Mouse (Mus musculus): ENCODE data around the gene Gm5475.

The Gm5475 gene

GRCm38 (mm10) chr15:100388886-100389285 lies 33.1 kb upstream of the Gm5475 start:
- Histone ChIP-seq H3K27me3 (ENCODE audit: insufficient read depth, low read length) (no peaks in the 10 kb centered on the region), H3K4me1 (replicated peaks; ENCODE audit: low read depth, low read length) (peaks cover 24% of the 10 kb centered on the region), H3K36me3 (ENCODE audit: insufficient read depth, low read length) (peaks cover 10% of the 10 kb centered on the region), H3K4me3 (replicated peaks; ENCODE audit: low read length) (no peak overlapping the region), H3K9me3 (ENCODE audit: low read length) (no peaks in the 10 kb centered on the region)
- TF ChIP-seq POU5F1 (IDR thresholded peaks at IDR 0.05; ENCODE audit: borderline replicate concordance, low read length) (no peak), NANOG (IDR thresholded peaks at IDR 0.05; ENCODE audit: borderline replicate concordance, low read length) (no peak), CTCF (conservative IDR thresholded peaks at IDR 0.05; ENCODE audit: low read length) (no peak)

DNA sequence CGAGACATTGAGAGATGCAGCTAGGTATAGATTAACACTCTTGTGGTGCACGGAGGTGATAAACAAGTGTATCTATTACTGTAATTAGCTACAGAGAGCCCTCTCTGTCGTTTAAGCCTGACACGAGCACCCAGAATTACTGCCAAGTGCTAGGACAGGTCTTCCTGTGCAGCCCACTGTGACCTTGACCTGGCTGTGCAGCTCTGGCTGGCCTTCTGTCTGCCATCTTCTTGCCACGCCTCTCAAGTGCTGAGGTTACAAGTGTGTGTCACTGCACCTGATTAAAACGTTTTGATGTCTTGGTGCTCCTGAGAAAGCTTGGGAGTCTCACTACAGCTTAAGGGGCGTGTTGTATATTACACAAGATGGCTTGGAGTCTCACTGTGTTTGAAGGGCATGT lies 30.9 kb upstream of the Gm5475 start:
- Histone ChIP-seq H3K36me3 (ENCODE audit: insufficient read depth, low read length) (peaks cover 29% of the 10 kb centered on the region), H3K4me1 (replicated peaks; ENCODE audit: low read depth, low read length) (peaks cover 29% of the 10 kb centered on the region), H3K9me3 (ENCODE audit: low read length) (peaks cover 4% of the 10 kb centered on the region), H3K4me3 (replicated peaks; ENCODE audit: low read length) (no peak overlapping the region), H3K27me3 (ENCODE audit: insufficient read depth, low read length) (no peaks in the 10 kb centered on the region)
- TF ChIP-seq NANOG (IDR thresholded peaks at IDR 0.05; ENCODE audit: borderline replicate concordance, low read length) (no peak), POU5F1 (IDR thresholded peaks at IDR 0.05; ENCODE audit: borderline replicate concordance, low read length) (no peak), CTCF (conservative IDR thresholded peaks at IDR 0.05; ENCODE audit: low read length) (no peak)

- no peak for TF ChIP-seq NANOG (IDR thresholded peaks at IDR 0.05; ENCODE audit: borderline replicate concordance, low read length)
- TF ChIP-seq POU5F1 (IDR thresholded peaks at IDR 0.05; ENCODE audit: borderline replicate concordance, low read length), result no peak
- TF ChIP-seq CTCF (conservative IDR thresholded peaks at IDR 0.05; ENCODE audit: low read length), result no peak
- no peak overlapping the region for H3K4me3 ChIP-seq (replicated peaks; ENCODE audit: low read length)
- H3K27me3 ChIP-seq (ENCODE audit: insufficient read depth, low read length), result no peaks in the 10 kb centered on the region
- H3K36me3 ChIP-seq (ENCODE audit: insufficient read depth, low read length), result peaks cover 34% of the 10 kb centered on the region
- H3K4me1 ChIP-seq (replicated peaks; ENCODE audit: low read depth, low read length), result peaks cover 29% of the 10 kb centered on the region
- H3K9me3 ChIP-seq (ENCODE audit: low read length), result peaks cover 7% of the 10 kb centered on the region
Measured at GRCm38 (mm10) chr15:100391599-100391998, 30.3 kb upstream of the Gm5475 start.

GRCm38 (mm10) chr15:100393016-100393415 lies 28.9 kb upstream of the Gm5475 start:
- Histone ChIP-seq H3K9me3 (ENCODE audit: low read length) (peaks cover 12% of the 10 kb centered on the region), H3K27me3 (ENCODE audit: insufficient read depth, low read length) (no peaks in the 10 kb centered on the region), H3K4me3 (replicated peaks; ENCODE audit: low read length) (no peak overlapping the region), H3K4me1 (replicated peaks; ENCODE audit: low read depth, low read length) (peaks cover 29% of the 10 kb centered on the region), H3K36me3 (ENCODE audit: insufficient read depth, low read length) (peaks cover 48% of the 10 kb centered on the region)
- no peak for TF ChIP-seq NANOG (IDR thresholded peaks at IDR 0.05; ENCODE audit: borderline replicate concordance, low read length)

DNA sequence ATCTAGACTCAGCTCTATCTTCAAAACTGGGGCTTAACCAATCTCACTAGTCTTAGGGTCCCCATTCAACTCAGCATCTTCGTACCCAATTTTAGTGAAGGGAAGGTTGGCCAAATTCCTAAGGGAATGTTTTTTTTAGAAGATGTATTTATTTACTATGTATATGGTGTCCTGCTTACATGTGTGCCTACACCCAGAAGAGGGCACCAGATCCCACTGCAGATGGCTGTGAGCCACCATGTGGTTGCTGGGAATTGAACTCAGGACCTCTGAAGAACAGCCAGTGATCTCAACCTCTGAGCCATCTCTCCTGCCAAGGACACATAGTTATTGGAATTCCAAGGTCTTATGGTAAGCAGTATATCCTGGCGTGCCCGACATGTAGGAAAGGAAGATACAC lies 26.4 kb upstream of the Gm5475 start:
- Histone ChIP-seq H3K4me3 (replicated peaks; ENCODE audit: low read length) (no peak overlapping the region), H3K4me1 (replicated peaks; ENCODE audit: low read depth, low read length) (peaks cover 29% of the 10 kb centered on the region), H3K9me3 (ENCODE audit: low read length) (peaks cover 12% of the 10 kb centered on the region), H3K36me3 (ENCODE audit: insufficient read depth, low read length) (peaks cover 74% of the 10 kb centered on the region), H3K27me3 (ENCODE audit: insufficient read depth, low read length) (no peaks in the 10 kb centered on the region)
- TF ChIP-seq POU5F1 (IDR thresholded peaks at IDR 0.05; ENCODE audit: borderline replicate concordance, low read length), result no peak
- TF ChIP-seq NANOG (IDR thresholded peaks at IDR 0.05; ENCODE audit: borderline replicate concordance, low read length), result no peak
- TF ChIP-seq CTCF (conservative IDR thresholded peaks at IDR 0.05; ENCODE audit: low read length), result no peak

DNA sequence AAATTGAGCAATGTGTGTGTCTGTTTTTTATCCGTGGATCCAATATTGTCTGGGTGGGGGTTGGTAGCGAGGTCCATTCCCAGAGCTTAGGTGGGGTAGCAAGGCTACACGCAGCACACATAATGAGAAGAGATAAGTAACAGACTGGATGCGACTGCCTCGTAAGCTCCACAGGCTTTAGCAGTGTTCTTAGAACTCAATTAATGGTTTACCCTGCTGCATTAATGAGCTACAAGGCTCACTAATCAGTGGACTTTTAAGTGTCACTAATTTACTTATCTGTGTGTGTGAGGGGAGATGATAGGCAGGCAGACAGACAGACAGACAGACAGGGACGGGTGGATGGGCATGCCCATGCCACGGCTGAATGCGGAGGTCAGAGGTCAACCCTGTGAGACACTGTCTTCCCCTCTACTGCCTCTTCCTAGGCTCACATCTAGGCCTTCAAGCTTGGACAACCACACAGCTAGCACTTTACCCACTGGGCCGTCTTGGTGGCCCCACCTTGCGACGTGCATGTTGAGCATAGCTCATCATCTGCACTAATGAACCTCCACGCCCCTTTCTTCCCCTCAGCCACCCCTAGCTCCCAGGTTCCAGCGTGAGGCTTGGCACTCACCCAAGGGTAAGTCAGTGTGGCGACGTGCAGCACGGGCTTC lies 21.2 kb upstream of the Gm5475 start:
- H3K4me3 ChIP-seq (replicated peaks; ENCODE audit: low read length), result no peak overlapping the region
- TF ChIP-seq CTCF (conservative IDR thresholded peaks at IDR 0.05; ENCODE audit: low read length) (no peak), POU5F1 (IDR thresholded peaks at IDR 0.05; ENCODE audit: borderline replicate concordance, low read length) (no peak), NANOG (IDR thresholded peaks at IDR 0.05; ENCODE audit: borderline replicate concordance, low read length) (no peak)
- peaks cover 11% of the 10 kb centered on the region for H3K9me3 ChIP-seq (ENCODE audit: low read length)
- H3K27me3 ChIP-seq (ENCODE audit: insufficient read depth, low read length), result no peaks in the 10 kb centered on the region
- peaks cover 18% of the 10 kb centered on the region for H3K4me1 ChIP-seq (replicated peaks; ENCODE audit: low read depth, low read length)
- H3K36me3 ChIP-seq (ENCODE audit: insufficient read depth, low read length), result peaks cover 100% of the 10 kb centered on the region

GRCm38 (mm10) chr15:100401811-100402210 lies 20.1 kb upstream of the Gm5475 start:
- peaks cover 5% of the 10 kb centered on the region; the same call in 1 of the 2 replicates for H3K9me3 ChIP-seq (ENCODE audit: low read length)
- H3K27me3 ChIP-seq (ENCODE audit: insufficient read depth, low read length), result no peaks in the 10 kb centered on the region
- TF ChIP-seq NANOG (IDR thresholded peaks at IDR 0.05; ENCODE audit: borderline replicate concordance, low read length) (no peak), POU5F1 (IDR thresholded peaks at IDR 0.05; ENCODE audit: borderline replicate concordance, low read length) (no peak), CTCF (conservative IDR thresholded peaks at IDR 0.05; ENCODE audit: low read length) (no peak)
- peaks cover 89% of the 10 kb centered on the region for H3K36me3 ChIP-seq (ENCODE audit: insufficient read depth, low read length)
- no peak overlapping the region for H3K4me3 ChIP-seq (replicated peaks; ENCODE audit: low read length)
- H3K4me1 ChIP-seq (replicated peaks; ENCODE audit: low read depth, low read length), result peaks cover 26% of the 10 kb centered on the region

GRCm38 (mm10) chr15:100402347-100402746 lies 19.6 kb upstream of the Gm5475 start:
- H3K4me3 ChIP-seq (replicated peaks; ENCODE audit: low read length), result no peak overlapping the region
- peaks cover 26% of the 10 kb centered on the region for H3K4me1 ChIP-seq (replicated peaks; ENCODE audit: low read depth, low read length)
- H3K36me3 ChIP-seq (ENCODE audit: insufficient read depth, low read length), result peaks cover 86% of the 10 kb centered on the region
- H3K9me3 ChIP-seq (ENCODE audit: low read length), result peaks cover 4% of the 10 kb centered on the region; the same call in 1 of the 2 replicates
- H3K27me3 ChIP-seq (ENCODE audit: insufficient read depth, low read length), result no peaks in the 10 kb centered on the region
- TF ChIP-seq CTCF (conservative IDR thresholded peaks at IDR 0.05; ENCODE audit: low read length), result no peak
- no peak for TF ChIP-seq POU5F1 (IDR thresholded peaks at IDR 0.05; ENCODE audit: borderline replicate concordance, low read length)
- no peak for TF ChIP-seq NANOG (IDR thresholded peaks at IDR 0.05; ENCODE audit: borderline replicate concordance, low read length)

DNA sequence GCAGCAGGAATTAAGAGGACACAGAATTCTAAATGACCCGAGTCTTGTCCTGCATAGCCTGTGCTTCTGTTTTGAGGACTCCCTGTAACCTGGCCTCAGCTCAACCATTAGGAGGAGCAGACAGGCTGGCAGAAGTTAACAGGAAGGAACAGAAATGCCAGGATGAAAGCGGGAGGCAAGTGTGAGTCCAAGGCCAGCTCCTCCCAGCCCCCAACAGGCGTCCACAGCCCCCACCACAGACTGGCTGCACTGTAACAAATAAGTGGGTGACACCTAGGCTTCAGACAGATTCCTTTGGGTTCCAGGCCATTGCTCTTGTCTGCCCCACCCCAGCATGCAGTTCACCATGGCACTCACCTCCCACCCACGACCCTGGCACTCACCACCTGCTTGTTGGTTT lies 19.1 kb upstream of the Gm5475 start:
- no peaks in the 10 kb centered on the region for H3K9me3 ChIP-seq (ENCODE audit: low read length)
- H3K36me3 ChIP-seq (ENCODE audit: insufficient read depth, low read length), result peaks cover 86% of the 10 kb centered on the region
- no peaks in the 10 kb centered on the region for H3K27me3 ChIP-seq (ENCODE audit: insufficient read depth, low read length)
- TF ChIP-seq POU5F1 (IDR thresholded peaks at IDR 0.05; ENCODE audit: borderline replicate concordance, low read length) (no peak), NANOG (IDR thresholded peaks at IDR 0.05; ENCODE audit: borderline replicate concordance, low read length) (no peak), CTCF (conservative IDR thresholded peaks at IDR 0.05; ENCODE audit: low read length) (no peak)
- H3K4me1 ChIP-seq (replicated peaks; ENCODE audit: low read depth, low read length), result peaks cover 26% of the 10 kb centered on the region
- H3K4me3 ChIP-seq (replicated peaks; ENCODE audit: low read length), result no peak overlapping the region

Measured in E14TG2a.4 (cell line).